Mouse (Mus musculus): ENCODE measurements around the gene Palm2. TPM values are rescaled to one million over a fixed set of nuclear protein-coding genes. Genes with fewer than 3 reads are reported as not detected.

Gene Palm2
- total RNA-seq, 2 experiments from 2014 or later = 0.54 to 1.9 TPM

DNA sequence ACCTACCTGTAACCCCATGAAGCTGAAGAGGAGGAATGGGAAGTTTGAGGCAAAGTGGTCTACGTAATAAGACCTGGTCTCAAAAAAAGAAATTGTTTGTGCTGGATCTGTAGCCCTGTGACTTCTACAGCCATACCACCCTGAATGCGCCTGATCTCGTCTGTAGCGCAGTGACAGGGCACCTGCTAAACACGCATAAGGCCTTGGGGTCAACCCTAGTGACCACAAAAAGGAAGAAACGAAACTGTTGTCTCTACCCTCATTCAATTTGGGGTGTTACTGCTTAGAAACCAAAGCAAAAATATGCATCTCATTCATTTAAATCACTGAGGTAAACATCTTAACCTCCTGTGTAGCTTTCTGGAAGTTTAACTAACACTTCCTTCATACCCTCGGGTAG lies 270.5 kb downstream of the Palm2 start:
- DNase-seq = no peak

DNA sequence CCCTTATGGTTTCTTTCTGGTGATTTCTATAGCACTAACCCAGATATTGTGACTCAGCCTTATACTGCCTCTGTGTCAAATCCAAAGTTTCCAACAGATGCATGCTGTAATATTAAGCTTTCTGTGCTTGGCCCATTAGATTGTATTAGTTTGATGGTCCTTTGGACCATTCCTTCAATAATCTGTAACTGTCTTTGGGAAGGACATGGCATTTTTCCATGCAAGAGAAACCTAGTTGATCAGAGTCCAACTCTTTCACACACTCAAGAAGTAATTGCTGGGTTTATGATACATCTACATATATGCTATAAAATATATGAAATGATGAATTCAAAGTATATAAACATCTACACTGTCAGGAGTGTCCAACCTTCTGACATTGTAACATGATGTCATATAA lies 281.8 kb downstream of the Palm2 start:
- no peak for DNase-seq

DNA sequence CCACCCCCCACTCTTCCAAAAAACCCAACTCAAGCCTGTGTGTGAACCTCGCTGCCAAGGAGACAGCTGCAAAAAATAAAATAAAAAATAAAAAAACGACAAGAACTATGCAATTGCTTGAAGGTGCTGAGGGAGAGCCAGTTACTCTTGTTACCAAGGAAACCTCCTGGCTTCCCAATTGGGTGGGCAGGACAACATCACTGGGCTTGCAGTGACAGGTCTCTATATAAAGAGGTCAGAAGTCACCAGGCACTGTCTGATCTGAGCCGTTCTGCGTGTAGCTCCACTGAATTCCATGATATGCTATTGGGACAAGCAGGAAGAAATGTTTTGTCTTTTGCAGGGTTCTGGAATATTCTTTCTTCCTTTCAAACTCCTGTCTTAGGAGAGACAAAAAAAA lies 282.7 kb downstream of the Palm2 start:
- DNase-seq = no peak

- DNase-seq = no peak
These were observed 283.3 kb downstream of the Palm2 start, which contains the start of gene Akap2 for GRCm38 (mm10) chr4:57717354-57717753. Gene Akap2, plus strand, starts transcription at chr4:57717657.

DNA sequence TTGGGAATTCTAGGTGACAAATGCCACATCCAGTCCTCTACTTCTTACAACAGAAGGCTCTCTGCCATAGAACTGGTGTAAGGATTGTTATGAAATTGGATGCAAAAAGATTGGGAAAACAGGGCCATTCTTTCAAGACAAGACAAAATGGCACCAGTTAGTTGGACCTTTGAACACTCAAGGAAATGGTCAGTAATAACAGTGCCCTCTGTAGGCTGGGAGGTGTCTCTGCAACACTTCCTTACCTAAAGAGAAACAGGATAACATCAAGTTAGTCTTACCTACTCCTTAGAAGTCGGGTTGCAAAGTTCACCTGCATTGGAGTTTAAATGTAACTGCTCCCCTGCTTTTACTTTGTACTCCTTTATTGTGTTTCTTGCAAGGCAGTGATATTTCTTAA lies 285.3 kb downstream of the Palm2 start:
- DNase-seq = no peak

DNA sequence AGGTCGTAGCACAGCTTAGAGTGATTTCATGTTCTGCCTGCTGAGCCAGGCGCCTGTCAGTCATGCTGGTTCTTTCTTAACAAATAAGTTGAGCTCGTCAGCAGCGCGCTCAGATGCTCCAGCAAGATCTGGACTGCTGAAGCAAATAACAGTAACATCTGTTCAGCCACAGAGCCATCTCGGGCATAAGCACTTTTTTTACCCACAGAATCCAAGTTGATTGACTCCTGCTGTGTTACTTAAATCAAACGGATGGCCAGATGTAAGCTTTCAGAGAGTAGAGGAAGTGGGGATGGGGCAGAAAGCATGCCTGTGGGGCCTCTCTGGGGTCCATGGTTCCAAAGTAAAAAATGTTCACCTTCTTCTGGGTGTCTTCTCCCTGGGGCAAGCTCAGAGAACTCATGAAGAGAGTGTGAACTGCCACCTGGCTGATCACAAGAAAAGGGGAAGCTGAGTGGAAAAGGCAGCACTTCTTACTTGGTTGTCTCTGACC lies 286.9 kb downstream of the Palm2 start:
- DNase-seq = no peak

DNA sequence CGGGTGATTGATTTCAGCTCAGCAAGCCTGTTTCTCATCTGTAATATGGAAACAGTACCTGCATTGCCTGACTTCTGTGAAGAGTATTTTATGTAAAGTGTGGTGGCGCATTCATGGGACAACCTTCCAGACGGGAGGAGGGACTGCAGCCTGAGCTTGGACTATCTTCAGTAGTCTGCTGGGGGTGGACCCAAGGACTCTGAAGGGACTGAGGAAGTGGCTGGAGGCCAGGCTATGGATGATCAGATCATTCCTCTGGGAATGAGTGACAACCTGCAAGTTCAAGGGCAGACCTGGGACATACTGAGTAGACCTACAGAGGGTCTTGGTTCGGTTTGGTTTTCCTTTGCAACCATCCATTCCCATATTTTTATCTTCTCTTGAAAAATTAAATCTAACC lies 288.2 kb downstream of the Palm2 start:
- no peak for DNase-seq

GRCm38 (mm10) chr4:57723659-57724058 lies 289.6 kb downstream of the Palm2 start:
- DNase-seq = no peak

DNA sequence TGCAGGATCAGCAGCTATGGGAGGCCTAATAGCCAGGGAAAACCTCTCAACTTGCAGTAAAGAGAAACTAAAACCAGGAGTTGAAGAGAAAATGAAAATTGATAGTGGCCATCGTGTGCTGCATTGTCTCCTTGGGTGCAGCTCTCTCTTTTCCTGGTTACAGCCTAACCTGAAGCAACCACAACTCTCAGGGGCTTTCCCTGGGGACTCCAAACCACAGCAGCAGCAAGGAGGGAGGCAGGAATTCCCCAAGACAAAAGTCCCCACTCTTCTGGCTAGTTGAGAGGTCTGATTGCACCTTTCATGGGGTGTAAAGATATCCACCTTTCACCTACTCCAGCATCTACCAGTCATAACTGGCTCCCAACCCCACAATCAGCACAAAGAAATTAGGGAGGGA lies 291.5 kb downstream of the Palm2 start:
- no peak for DNase-seq

DNA sequence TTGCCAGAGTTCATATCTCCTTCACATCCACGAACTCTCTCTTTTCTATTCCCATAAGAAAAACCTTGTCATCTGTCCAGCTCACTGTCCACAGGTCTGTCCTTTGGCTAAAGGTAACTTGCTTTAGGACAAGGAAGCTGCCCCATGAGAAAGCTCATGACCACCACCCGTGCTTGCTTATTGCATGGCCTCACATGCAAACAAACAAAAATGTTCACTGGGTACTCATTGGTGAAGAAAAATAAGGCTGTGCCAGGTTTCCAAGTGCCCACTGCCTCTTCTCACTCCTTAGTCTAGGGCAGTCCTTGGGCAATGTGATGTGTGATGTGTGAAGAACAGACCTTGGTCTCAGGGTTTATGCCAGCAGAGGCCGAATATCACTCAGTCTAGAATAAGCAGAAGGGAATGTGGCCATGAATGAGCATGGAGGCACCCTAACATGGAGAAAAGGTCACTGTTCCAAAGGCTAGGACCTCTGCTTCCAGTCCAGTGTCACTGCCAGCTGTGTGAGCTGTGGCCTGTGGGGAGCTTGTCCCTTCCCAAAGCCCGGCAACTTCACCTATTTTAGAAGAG lies 294.6 kb downstream of the Palm2 start:
- no peak for DNase-seq

DNA sequence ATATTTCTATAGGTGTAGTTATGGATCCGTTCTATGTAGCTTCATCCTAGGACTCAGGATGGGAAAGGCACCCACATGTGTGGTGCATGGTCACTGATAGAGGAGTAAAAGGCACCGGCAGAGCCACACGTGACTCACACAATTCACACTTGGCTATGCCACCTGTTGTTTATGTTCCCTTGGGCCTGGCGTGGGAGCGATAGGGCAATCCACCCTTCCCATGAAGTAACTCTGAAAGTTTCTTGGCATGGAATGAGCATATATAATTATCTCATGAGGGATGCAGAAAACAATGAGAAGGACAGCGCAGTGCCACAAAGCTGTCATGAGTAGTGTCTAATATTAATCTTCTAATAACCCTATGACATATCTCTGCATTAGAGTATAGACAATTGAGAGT lies 296.0 kb downstream of the Palm2 start:
- DNase-seq = no peak

GRCm38 (mm10) chr4:57730801-57731598 lies 297.0 kb downstream of the Palm2 start:
- no peak for DNase-seq

GRCm38 (mm10) chr4:57732351-57732750 lies 298.3 kb downstream of the Palm2 start:
- no peak for DNase-seq

- no peak for DNase-seq
These were observed 299.4 kb downstream of the Palm2 start for GRCm38 (mm10) chr4:57733445-57733844.

GRCm38 (mm10) chr4:57735426-57735825 lies 301.4 kb downstream of the Palm2 start:
- no peak for DNase-seq

GRCm38 (mm10) chr4:57738856-57739552 lies 305.0 kb downstream of the Palm2 start:
- DNase-seq = no peak

DNA sequence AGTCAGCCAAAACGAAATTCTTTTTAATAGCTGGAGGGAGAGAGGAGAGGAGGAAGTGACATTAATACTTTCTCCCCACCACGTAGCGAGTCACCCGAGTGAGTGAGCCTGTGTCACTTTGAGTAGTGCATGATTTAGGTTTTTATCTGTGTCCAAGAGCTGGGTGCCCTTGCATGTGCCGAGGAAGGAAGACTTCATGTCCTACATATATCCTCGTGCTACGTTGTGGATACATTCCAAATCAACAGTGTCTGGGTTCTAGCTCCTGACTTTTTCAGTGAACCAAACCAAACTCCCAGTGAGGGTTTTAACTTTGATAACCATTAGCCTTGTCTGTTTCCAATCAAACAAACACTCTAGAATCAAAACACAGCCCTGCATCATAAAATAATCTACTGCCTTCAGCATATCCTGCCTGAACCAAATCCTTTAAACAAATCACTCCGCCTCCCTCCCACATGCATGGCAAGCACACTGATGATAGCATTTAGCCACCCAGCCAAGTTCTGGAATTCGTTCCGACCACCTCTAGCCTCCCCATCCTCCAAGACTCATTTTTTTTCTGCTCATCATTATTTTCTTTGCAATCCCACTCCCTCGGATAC lies 309.4 kb downstream of the Palm2 start:
- no peak for DNase-seq

DNA sequence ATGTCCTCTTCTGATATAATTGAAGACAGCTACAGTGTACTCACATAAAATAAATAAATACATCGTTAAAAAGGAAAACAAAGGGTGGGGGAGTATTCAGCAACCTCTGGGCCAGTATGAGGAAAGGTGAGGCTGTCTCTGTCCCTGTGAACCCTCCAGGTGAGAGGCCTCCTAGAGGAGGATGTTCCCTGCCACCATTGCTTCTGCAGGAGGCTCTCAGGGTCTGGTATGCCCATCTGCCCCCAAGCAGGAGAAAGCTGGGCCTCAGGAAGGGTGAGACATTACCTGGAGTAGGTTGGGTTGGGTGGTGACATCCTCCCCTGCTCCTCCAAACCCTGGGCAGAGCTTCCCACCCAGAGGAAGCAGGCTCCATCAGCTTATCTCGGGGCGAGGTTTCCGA lies 316.6 kb downstream of the Palm2 start:
- no peak for DNase-seq

GRCm38 (mm10) chr4:57751054-57751453 lies 317.0 kb downstream of the Palm2 start:
- DNase-seq = no peak

GRCm38 (mm10) chr4:57751566-57751965 lies 317.5 kb downstream of the Palm2 start:
- no peak for DNase-seq

- DNase-seq = no peak
These were observed 321.0 kb downstream of the Palm2 start for GRCm38 (mm10) chr4:57755085-57755484.

- DNase-seq = no peak
These were observed 323.9 kb downstream of the Palm2 start for GRCm38 (mm10) chr4:57757997-57758396.
